Mouse (Mus musculus) intestine, postnatal 0 days (tissue): ENCODE results near the gene Azin2. TPM values are rescaled to one million over a fixed set of nuclear protein-coding genes. Genes with fewer than 3 reads are reported as not detected.

Experiments
- ATAC-seq: fragments of 200-750 bp; cut with Nextera tagmentation; 2 replicates; pipeline ENCODE4 v1.8.0; 2017; ENCODE audit warnings: mild to moderate bottlenecking, moderate TSS enrichment, moderate library complexity
- H3K27ac ChIP-seq: fragments of 300-500 bp; sonication (generic); 2 replicates; pipeline ENCODE4 v1.5.1; 2014; ENCODE audit warnings: mild to moderate bottlenecking, low read depth, low read length, moderate library complexity
- H3K27me3 ChIP-seq: fragments of 300-500 bp; sonication (generic); replicated peaks from 2 replicates; pipeline ENCODE4 v1.6.1; 2014; ENCODE audit warnings: low read length, mixed read lengths; ENCODE audit not compliant: control insufficient read depth, insufficient read depth
- H3K36me3 ChIP-seq: fragments of 300-500 bp; sonication (generic); 2 replicates; pipeline ENCODE4 v1.6.1; 2014; ENCODE audit warnings: mild to moderate bottlenecking, moderate library complexity; ENCODE audit not compliant: control insufficient read depth, insufficient read depth
- H3K4me1 ChIP-seq: fragments of 300-500 bp; sonication (generic); replicated peaks from 2 replicates; pipeline ENCODE4 v1.6.1; 2014; ENCODE audit warnings: antibody characterized with exemption, low read length, mixed read lengths; ENCODE audit not compliant: control insufficient read depth, insufficient read depth
- H3K4me2 ChIP-seq: fragments of 300-500 bp; sonication (generic); replicated peaks from 2 replicates; pipeline ENCODE4 v1.6.1; 2014; ENCODE audit warnings: low read depth, mild to moderate bottlenecking, moderate library complexity
- H3K4me3 ChIP-seq: fragments of 300-500 bp; sonication (generic); 2 replicates; pipeline ENCODE4 v1.5.1; 2014; ENCODE audit warnings: low read depth, low read length
- H3K9ac ChIP-seq: fragments of 300-500 bp; sonication (generic); 2 replicates; pipeline ENCODE4 v1.6.1; 2014; ENCODE audit warnings: mild to moderate bottlenecking, low read depth, low read length
- H3K9me3 ChIP-seq: fragments of 300-500 bp; sonication (generic); 2 replicates; pipeline ENCODE4 v1.6.1; 2016; ENCODE audit warnings: mixed run types; ENCODE audit not compliant: control insufficient read depth
- CTCF ChIP-seq: sonication (generic); IDR thresholded peaks from 2 replicates; pipeline ENCODE4 v1.5.1; 2016; ENCODE audit warnings: low read depth, mild to moderate bottlenecking, control low read depth, antibody characterized with exemption, moderate library complexity
- WGBS: fragments of 180-500 bp; shearing (Covaris S2); extraction: QIAGEN DNeasy Blood & Tissue Kit; methylation state at CpG from one replicate; pipeline ENCODE4 v1.1.7; 2014; 5-methylcytosine and 5-hydroxymethylcytosine counted together
- polyA plus RNA-seq: library from polyadenylated mRNA; unstranded; fragments of >200 nt; fragmentation: Nextera tagmentation; extraction: Ambion mirVana; gene quantifications from 2 replicates; pipeline ENCODE4 v1.2.1, GENCODE M21; 2015

The Azin2 gene
- polyA plus RNA-seq, 1 experiment from 2014 or later = 13.1 TPM

DNA sequence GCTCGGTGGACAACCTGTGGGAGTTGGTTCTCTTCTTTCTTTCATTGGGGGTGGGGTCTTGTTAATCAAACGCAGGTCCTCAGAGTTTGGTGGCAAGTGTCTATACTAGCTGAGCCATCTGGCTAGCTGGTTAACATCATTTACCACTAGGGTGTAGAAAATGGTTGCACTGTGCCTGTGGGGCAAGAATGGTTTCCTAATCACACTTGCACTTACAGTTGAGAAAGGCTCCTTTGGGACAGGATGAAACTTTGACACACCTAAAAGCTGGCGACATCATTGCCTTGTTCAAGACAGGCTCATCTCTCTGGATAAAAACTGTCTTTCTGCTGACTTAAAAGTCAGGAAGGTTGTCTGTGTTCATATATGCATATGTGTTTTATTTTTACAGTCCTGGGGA lies 29.9 kb upstream of the Azin2 start:
- WGBS = 84% methylated on average over 3 of the region's 3 CpGs
- Histone ChIP-seq H3K27me3 (no peaks in the 10 kb centered on the region), H3K4me1 (0 out of 2 replicates have a peak, but pooled peaks cover 3% of the 10 kb centered on the region)

GRCm38 (mm10) chr4:128991500-128992008 lies 29.3 kb upstream of the Azin2 start, which contains the start of gene Ak2:
Gene Ak2, plus strand, starts transcription at chr4:128991958.
- TF ChIP-seq CTCF = no peak
- no peaks in the 10 kb centered on the region for H3K27me3 ChIP-seq
- peak within 1 kb of the TSS; percentile 98 for H3K27ac ChIP-seq

More for the DNA sequence above, 29.9 kb upstream of the Azin2 start:
- no peak for ATAC-seq
- Histone ChIP-seq H3K27ac (peak overlapping the region; percentile 98), H3K4me3 (no peak overlapping the region), H3K36me3 (no peaks in the 10 kb centered on the region), H3K9ac (no peak overlapping the region), H3K9me3 (no peaks in the 10 kb centered on the region), H3K4me2 (no peak overlapping the region; the same call in 1 of the 2 replicates)
- TF ChIP-seq CTCF = no peak

GRCm38 (mm10) chr4:128989678-128990077 lies 27.4 kb upstream of the Azin2 start:
- Histone ChIP-seq H3K9me3 (no peaks in the 10 kb centered on the region), H3K9ac (0 out of 2 replicates have a peak overlapping the region, but pooled peaks have one; percentile 31), H3K27ac (peak overlapping the region; percentile 98), H3K4me2 (0 out of 2 replicates have a peak overlapping the region, but pooled peaks have one; percentile 18), H3K27me3 (no peaks in the 10 kb centered on the region), H3K4me3 (no peak overlapping the region), H3K4me1 (no peaks in the 10 kb centered on the region), H3K36me3 (no peaks in the 10 kb centered on the region)
- ATAC-seq = peak; percentile 63
- TF ChIP-seq CTCF = no peak
- 30% methylated on average over 11 of the region's 11 CpGs for WGBS

More at GRCm38 (mm10) chr4:128991500-128992008, 29.3 kb upstream of the Azin2 start, which contains the start of gene Ak2:
- H3K9me3 ChIP-seq = no peaks in the 10 kb centered on the region
- H3K36me3 ChIP-seq = no peaks in the 10 kb centered on the region
- WGBS = 63% methylated on average over 9 of the region's 9 CpGs
- 0 out of 2 replicates have a peak, but pooled peaks cover 2% of the 10 kb centered on the region for H3K4me1 ChIP-seq
- ATAC-seq = peak; percentile 36
- H3K4me2 ChIP-seq = no peak within 1 kb of the TSS; the same call in 1 of the 2 replicates
- H3K4me3 ChIP-seq = no peak within 1 kb of the TSS
- no peak within 1 kb of the TSS for H3K9ac ChIP-seq

DNA sequence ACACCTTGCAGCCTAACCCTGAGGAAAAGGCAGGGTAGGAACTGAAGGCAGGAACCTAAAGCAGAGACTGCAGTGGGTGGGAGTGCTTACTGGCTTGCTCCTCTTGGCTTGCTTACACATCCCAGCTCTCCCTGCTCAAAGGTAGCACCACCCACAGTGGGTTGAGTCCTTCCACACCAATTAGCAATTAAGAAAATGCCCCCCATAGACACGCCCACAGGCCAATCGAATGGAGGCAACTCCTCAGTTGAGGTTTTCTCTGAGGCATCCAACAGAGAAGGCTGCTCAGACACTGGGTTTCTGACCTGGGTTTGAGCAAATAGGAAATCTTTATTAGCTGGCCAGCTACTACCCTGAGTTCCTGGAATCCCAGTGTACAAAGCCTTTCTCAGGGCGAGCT lies 26.7 kb upstream of the Azin2 start:
- Histone ChIP-seq H3K4me1 (no peaks in the 10 kb centered on the region), H3K27ac (peak overlapping the region; percentile 98), H3K9me3 (no peaks in the 10 kb centered on the region), H3K36me3 (no peaks in the 10 kb centered on the region), H3K9ac (no peak overlapping the region), H3K4me2 (no peak overlapping the region), H3K27me3 (no peaks in the 10 kb centered on the region), H3K4me3 (no peak overlapping the region)
- WGBS = 68% methylated on average over 3 of the region's 3 CpGs
- no peak for TF ChIP-seq CTCF
- ATAC-seq = no peak

- WGBS = 49% methylated on average over 3 of the region's 3 CpGs
- H3K27ac ChIP-seq = peak overlapping the region; percentile 73
Measured at GRCm38 (mm10) chr4:128984600-128984999, 22.4 kb upstream of the Azin2 start.

DNA sequence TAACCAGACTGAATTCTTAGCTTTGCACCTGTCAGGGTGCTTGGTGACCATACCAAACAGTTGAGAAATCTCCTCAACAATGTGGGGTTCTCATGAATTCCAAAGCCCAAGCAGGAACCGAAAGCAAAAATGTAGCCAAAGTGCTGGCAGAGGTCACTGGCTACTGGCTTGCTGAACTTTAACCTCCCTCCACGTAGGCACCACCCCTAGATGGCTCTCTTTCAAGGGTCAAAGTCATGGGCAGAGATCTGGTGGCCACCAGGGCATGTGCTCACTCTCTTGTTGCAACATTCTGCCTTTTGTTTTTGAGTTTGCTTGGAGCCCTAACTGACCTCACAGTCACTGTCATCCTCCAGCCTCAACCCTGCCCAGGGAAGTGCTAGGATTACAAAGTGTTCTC lies 21.4 kb upstream of the Azin2 start:
- Histone ChIP-seq H3K9ac (no peak overlapping the region), H3K9me3 (no peaks in the 10 kb centered on the region), H3K4me3 (no peak overlapping the region), H3K36me3 (no peaks in the 10 kb centered on the region), H3K4me2 (no peak overlapping the region), H3K27ac (peak overlapping the region; percentile 73), H3K27me3 (no peaks in the 10 kb centered on the region), H3K4me1 (0 out of 2 replicates have a peak, but pooled peaks cover 3% of the 10 kb centered on the region)
- WGBS = 31% methylated on average over 2 of the region's 2 CpGs
- peak; percentile 63 for ATAC-seq
- peak; percentile 34 for TF ChIP-seq CTCF

More at GRCm38 (mm10) chr4:128984600-128984999, 22.4 kb upstream of the Azin2 start:
- no peak for ATAC-seq
- H3K4me2 ChIP-seq = no peak overlapping the region
- no peaks in the 10 kb centered on the region for H3K9me3 ChIP-seq
- H3K36me3 ChIP-seq = no peaks in the 10 kb centered on the region
- H3K27me3 ChIP-seq = no peaks in the 10 kb centered on the region
- TF ChIP-seq CTCF = no peak
- no peak overlapping the region for H3K4me3 ChIP-seq
- H3K9ac ChIP-seq = no peak overlapping the region
- H3K4me1 ChIP-seq = no peaks in the 10 kb centered on the region
